Mouse (Mus musculus): ENCODE results near the gene Dact2. TPM values are rescaled to one million over a fixed set of nuclear protein-coding genes. Genes with fewer than 3 reads are reported as not detected.

Gene Dact2
- polyA plus RNA-seq, 1 experiment: 1.6 TPM

DNA sequence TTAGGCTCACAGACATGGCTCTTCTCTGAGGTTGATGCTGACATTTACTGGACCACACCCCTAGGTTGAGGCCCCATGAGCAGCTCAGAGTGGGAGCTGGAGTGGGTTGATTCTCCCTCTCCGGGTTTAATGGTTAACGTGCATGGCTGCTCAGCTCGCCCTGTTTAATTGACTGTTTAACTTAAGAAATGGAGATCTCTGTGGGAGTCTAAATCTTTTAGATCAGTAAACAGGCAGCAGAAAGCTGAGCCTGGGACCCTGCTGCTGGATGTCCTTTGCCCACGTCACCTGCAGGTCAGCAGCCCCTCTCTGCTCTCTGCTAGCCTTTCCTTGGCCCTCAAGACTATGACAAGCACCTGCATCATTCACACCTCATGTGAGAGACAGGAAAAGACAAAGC is 25.6 kb downstream of the Dact2 start:
- no peak overlapping the region for H3ac ChIP-seq (ENCODE audit: control insufficient read depth, insufficient read length, low read depth)
- H3K36me3 ChIP-seq (ENCODE audit: control insufficient read depth, insufficient read depth): no peaks in the 10 kb centered on the region
- H3K4me3 ChIP-seq (ENCODE audit: insufficient read depth, poor library complexity, severe bottlenecking): no peak overlapping the region
- H3K79me2 ChIP-seq (ENCODE audit: control insufficient read depth, insufficient read depth): no peaks in the 10 kb centered on the region
- H3K79me3 ChIP-seq (ENCODE audit: low read depth): no peaks in the 10 kb centered on the region
- H3K27me3 ChIP-seq (ENCODE audit: control insufficient read depth, insufficient read depth, insufficient read length): no peaks in the 10 kb centered on the region
- no peak for TF ChIP-seq CEBPB (IDR thresholded peaks at IDR 0.05; ENCODE audit: low read depth)
- no peak for TF ChIP-seq CTCF (IDR thresholded peaks at IDR 0.05; ENCODE audit: control insufficient read depth, insufficient read depth, insufficient read length)
- TF ChIP-seq MYOG (IDR thresholded peaks at IDR 0.05; ENCODE audit: control insufficient read depth, extremely low read depth, insufficient read length): no peak
- no peak for TF ChIP-seq MAX (IDR thresholded peaks at IDR 0.05)
- no peak for TF ChIP-seq MYOD1 (IDR thresholded peaks at IDR 0.05; ENCODE audit: control insufficient read depth, insufficient read length, low read depth)
- no peak for TF ChIP-seq USF1 (IDR thresholded peaks at IDR 0.05; ENCODE audit: low read depth)
- TF ChIP-seq FOSL1 (IDR thresholded peaks at IDR 0.05; ENCODE audit: insufficient read depth, low read length, poor library complexity, severe bottlenecking): no peak

DNA sequence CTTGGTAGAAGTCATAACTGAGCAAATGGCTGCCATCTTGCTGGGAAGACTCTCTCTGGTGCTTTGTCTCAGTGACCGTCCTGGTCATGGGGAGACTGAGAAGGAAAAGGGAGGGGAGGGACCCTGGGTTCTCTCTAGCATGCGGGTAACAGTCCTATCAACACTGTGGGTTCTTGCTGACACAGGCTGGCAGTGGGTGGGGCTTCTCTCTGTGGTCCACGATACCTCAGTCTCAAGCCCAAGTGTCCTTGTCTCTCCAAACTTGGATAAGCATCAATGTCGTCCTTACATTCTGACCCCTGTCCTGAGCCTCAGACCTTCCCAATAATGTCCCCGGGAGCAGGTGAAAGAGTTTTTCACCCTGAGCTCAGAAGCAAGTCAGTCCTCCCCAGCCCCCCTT is 26.1 kb downstream of the Dact2 start:
- TF ChIP-seq MYOG (IDR thresholded peaks at IDR 0.05; ENCODE audit: control insufficient read depth, extremely low read depth, insufficient read length) (no peak), USF1 (IDR thresholded peaks at IDR 0.05; ENCODE audit: low read depth) (no peak), CEBPB (IDR thresholded peaks at IDR 0.05; ENCODE audit: low read depth) (no peak), MYOD1 (IDR thresholded peaks at IDR 0.05; ENCODE audit: control insufficient read depth, insufficient read length, low read depth) (no peak), CTCF (IDR thresholded peaks at IDR 0.05; ENCODE audit: control insufficient read depth, insufficient read depth, insufficient read length) (no peak), MAX (IDR thresholded peaks at IDR 0.05) (no peak), FOSL1 (IDR thresholded peaks at IDR 0.05; ENCODE audit: insufficient read depth, low read length, poor library complexity, severe bottlenecking) (no peak)
- Histone ChIP-seq H3K36me3 (ENCODE audit: control insufficient read depth, insufficient read depth) (no peaks in the 10 kb centered on the region), H3K27me3 (ENCODE audit: control insufficient read depth, insufficient read depth, insufficient read length) (no peaks in the 10 kb centered on the region), H3K4me3 (ENCODE audit: insufficient read depth, poor library complexity, severe bottlenecking) (no peak overlapping the region), H3K79me2 (ENCODE audit: control insufficient read depth, insufficient read depth) (no peaks in the 10 kb centered on the region), H3K79me3 (ENCODE audit: low read depth) (no peaks in the 10 kb centered on the region), H3ac (ENCODE audit: control insufficient read depth, insufficient read length, low read depth) (no peak overlapping the region)

GRCm38 (mm10) chr17:14177018-14177417 is 27.1 kb downstream of the Dact2 start:
- Histone ChIP-seq H3K79me3 (ENCODE audit: low read depth) (no peaks in the 10 kb centered on the region), H3ac (ENCODE audit: control insufficient read depth, insufficient read length, low read depth) (no peak overlapping the region), H3K79me2 (ENCODE audit: control insufficient read depth, insufficient read depth) (no peaks in the 10 kb centered on the region), H3K27me3 (ENCODE audit: control insufficient read depth, insufficient read depth, insufficient read length) (no peaks in the 10 kb centered on the region), H3K4me3 (ENCODE audit: insufficient read depth, poor library complexity, severe bottlenecking) (no peak overlapping the region), H3K36me3 (ENCODE audit: control insufficient read depth, insufficient read depth) (no peaks in the 10 kb centered on the region)
- TF ChIP-seq CEBPB (IDR thresholded peaks at IDR 0.05; ENCODE audit: low read depth): no peak
- TF ChIP-seq MAX (IDR thresholded peaks at IDR 0.05): no peak
- TF ChIP-seq CTCF (IDR thresholded peaks at IDR 0.05; ENCODE audit: control insufficient read depth, insufficient read depth, insufficient read length): no peak
- no peak for TF ChIP-seq FOSL1 (IDR thresholded peaks at IDR 0.05; ENCODE audit: insufficient read depth, low read length, poor library complexity, severe bottlenecking)
- TF ChIP-seq MYOG (IDR thresholded peaks at IDR 0.05; ENCODE audit: control insufficient read depth, extremely low read depth, insufficient read length): no peak
- TF ChIP-seq MYOD1 (IDR thresholded peaks at IDR 0.05; ENCODE audit: control insufficient read depth, insufficient read length, low read depth): no peak
- TF ChIP-seq USF1 (IDR thresholded peaks at IDR 0.05; ENCODE audit: low read depth): no peak

DNA sequence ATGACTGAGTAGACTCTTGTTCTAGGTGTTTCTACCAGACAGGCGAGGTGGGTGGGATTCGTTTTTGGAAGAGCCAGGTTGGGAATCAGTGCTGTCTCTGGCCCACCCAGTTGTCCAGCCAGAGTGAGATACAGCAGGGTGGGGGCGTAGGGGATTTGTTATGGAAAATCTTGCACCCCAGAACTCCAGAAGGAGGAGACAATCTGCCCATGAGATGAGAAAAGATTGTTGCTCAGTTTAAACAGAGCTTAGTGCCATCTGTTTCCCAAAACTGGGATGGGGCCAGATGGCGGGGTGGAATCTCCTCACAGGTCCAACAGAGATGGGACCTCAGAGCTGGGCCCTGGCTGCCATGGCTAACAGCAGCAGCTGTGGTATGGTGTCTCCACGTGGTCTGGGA is 28.4 kb downstream of the Dact2 start:
- Histone ChIP-seq H3K79me3 (ENCODE audit: low read depth) (no peaks in the 10 kb centered on the region), H3K27me3 (ENCODE audit: control insufficient read depth, insufficient read depth, insufficient read length) (no peaks in the 10 kb centered on the region), H3K79me2 (ENCODE audit: control insufficient read depth, insufficient read depth) (no peaks in the 10 kb centered on the region), H3K4me3 (ENCODE audit: insufficient read depth, poor library complexity, severe bottlenecking) (no peak overlapping the region), H3ac (ENCODE audit: control insufficient read depth, insufficient read length, low read depth) (no peak overlapping the region), H3K36me3 (ENCODE audit: control insufficient read depth, insufficient read depth) (no peaks in the 10 kb centered on the region)
- no peak for TF ChIP-seq MYOD1 (IDR thresholded peaks at IDR 0.05; ENCODE audit: control insufficient read depth, insufficient read length, low read depth)
- no peak for TF ChIP-seq MYOG (IDR thresholded peaks at IDR 0.05; ENCODE audit: control insufficient read depth, extremely low read depth, insufficient read length)
- no peak for TF ChIP-seq CEBPB (IDR thresholded peaks at IDR 0.05; ENCODE audit: low read depth)

GRCm38 (mm10) chr17:14175019-14175418 is 29.1 kb downstream of the Dact2 start:
- Histone ChIP-seq H3K36me3 (ENCODE audit: control insufficient read depth, insufficient read depth) (no peaks in the 10 kb centered on the region), H3K79me2 (ENCODE audit: control insufficient read depth, insufficient read depth) (no peaks in the 10 kb centered on the region), H3ac (ENCODE audit: control insufficient read depth, insufficient read length, low read depth) (no peak overlapping the region), H3K4me3 (ENCODE audit: insufficient read depth, poor library complexity, severe bottlenecking) (no peak overlapping the region), H3K79me3 (ENCODE audit: low read depth) (no peaks in the 10 kb centered on the region), H3K27me3 (ENCODE audit: control insufficient read depth, insufficient read depth, insufficient read length) (no peaks in the 10 kb centered on the region)
- no peak for TF ChIP-seq FOSL1 (IDR thresholded peaks at IDR 0.05; ENCODE audit: insufficient read depth, low read length, poor library complexity, severe bottlenecking)
- no peak for TF ChIP-seq CTCF (IDR thresholded peaks at IDR 0.05; ENCODE audit: control insufficient read depth, insufficient read depth, insufficient read length)
- no peak for TF ChIP-seq MYOD1 (IDR thresholded peaks at IDR 0.05; ENCODE audit: control insufficient read depth, insufficient read length, low read depth)
- TF ChIP-seq USF1 (IDR thresholded peaks at IDR 0.05; ENCODE audit: low read depth): no peak
- TF ChIP-seq MAX (IDR thresholded peaks at IDR 0.05): no peak
- no peak for TF ChIP-seq MYOG (IDR thresholded peaks at IDR 0.05; ENCODE audit: control insufficient read depth, extremely low read depth, insufficient read length)
- TF ChIP-seq CEBPB (IDR thresholded peaks at IDR 0.05; ENCODE audit: low read depth): no peak

DNA sequence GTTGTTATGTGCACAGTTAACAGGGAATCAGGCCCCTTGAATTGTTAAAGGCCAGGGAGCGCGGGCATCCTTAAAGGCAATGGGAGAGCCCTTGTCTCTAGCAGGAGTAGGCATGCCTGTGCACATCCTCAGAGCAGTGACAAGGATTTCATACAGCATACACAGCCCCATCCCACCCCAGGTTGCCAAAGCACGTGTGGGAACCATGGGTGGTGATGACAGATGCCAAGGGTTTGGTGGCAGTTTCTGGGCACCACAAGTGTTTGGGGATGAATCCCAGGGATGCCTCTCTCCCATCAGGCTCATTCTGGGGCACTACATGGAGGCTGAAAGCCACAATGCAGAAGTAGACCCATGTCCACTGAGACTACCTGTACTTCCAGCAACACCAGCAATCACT is 29.7 kb downstream of the Dact2 start:
- H3K79me3 ChIP-seq (ENCODE audit: low read depth): no peaks in the 10 kb centered on the region
- H3K4me3 ChIP-seq (ENCODE audit: insufficient read depth, poor library complexity, severe bottlenecking): no peak overlapping the region
- H3K27me3 ChIP-seq (ENCODE audit: control insufficient read depth, insufficient read depth, insufficient read length): no peaks in the 10 kb centered on the region
- H3K79me2 ChIP-seq (ENCODE audit: control insufficient read depth, insufficient read depth): no peaks in the 10 kb centered on the region
- no peak overlapping the region for H3ac ChIP-seq (ENCODE audit: control insufficient read depth, insufficient read length, low read depth)
- H3K36me3 ChIP-seq (ENCODE audit: control insufficient read depth, insufficient read depth): no peaks in the 10 kb centered on the region
- no peak for TF ChIP-seq USF1 (IDR thresholded peaks at IDR 0.05; ENCODE audit: low read depth)
- TF ChIP-seq MYOG (IDR thresholded peaks at IDR 0.05; ENCODE audit: control insufficient read depth, extremely low read depth, insufficient read length): no peak
- TF ChIP-seq FOSL1 (IDR thresholded peaks at IDR 0.05; ENCODE audit: insufficient read depth, low read length, poor library complexity, severe bottlenecking): no peak
- no peak for TF ChIP-seq MYOD1 (IDR thresholded peaks at IDR 0.05; ENCODE audit: control insufficient read depth, insufficient read length, low read depth)
- no peak for TF ChIP-seq CTCF (IDR thresholded peaks at IDR 0.05; ENCODE audit: control insufficient read depth, insufficient read depth, insufficient read length)
- TF ChIP-seq CEBPB (IDR thresholded peaks at IDR 0.05; ENCODE audit: low read depth): no peak
- TF ChIP-seq MAX (IDR thresholded peaks at IDR 0.05): no peak

All from C2C12 (cell line).